Mouse (Mus musculus) G1E (cell line): ENCODE results near the gene Tmcc3. TPM values are rescaled to one million over a fixed set of nuclear protein-coding genes. Genes with fewer than 3 reads are reported as not detected.

ENCODE experiments used
- ATAC-seq: 2 replicates; pipeline ENCODE4 v1.8.0; 2016; ENCODE audit warnings: mild to moderate bottlenecking; ENCODE audit not compliant: insufficient number of reproducible peaks, poor library complexity, low FRiP score, severe bottlenecking; ENCODE audit errors: extremely low read depth
- DNase-seq: peaks from one replicate; pipeline ENCODE4 v3.0.0; 2012; ENCODE audit warnings: low spot score
- H3K27me3 ChIP-seq: 2 replicates; pipeline ENCODE4 v1.6.1; 2012; ENCODE audit warnings: mild to moderate bottlenecking, low read length, inconsistent platforms; ENCODE audit not compliant: insufficient read depth
- H3K36me3 ChIP-seq: replicated peaks from 2 replicates; pipeline ENCODE3; 2012; ENCODE audit warnings: mild to moderate bottlenecking, inconsistent platforms
- H3K4me1 ChIP-seq: 2 replicates; pipeline ENCODE4 v1.6.1; 2012; ENCODE audit warnings: low read depth, low read length, inconsistent platforms, mixed read lengths; ENCODE audit not compliant: insufficient read depth
- H3K4me3 ChIP-seq: 2 replicates; pipeline ENCODE4 v1.5.1; 2012; ENCODE audit warnings: low read depth, mild to moderate bottlenecking, inconsistent platforms, low read length, moderate library complexity, mixed read lengths
- H3K9me3 ChIP-seq: replicated peaks from 2 replicates; pipeline ENCODE4 v1.6.1; 2012; ENCODE audit warnings: inconsistent platforms
- CTCF ChIP-seq: IDR thresholded peaks from 2 replicates; pipeline ENCODE4 v1.5.1; 2012; ENCODE audit warnings: low read depth, low read length, inconsistent platforms, mixed read lengths
- GATA1 ChIP-seq: IDR thresholded peaks from 2 replicates; pipeline ENCODE4 v1.6.1; 2012; ENCODE audit warnings: borderline replicate concordance, low read length, inconsistent platforms, mixed read lengths
- GATA2 ChIP-seq: IDR thresholded peaks from 2 replicates; pipeline ENCODE4 v1.6.1; 2012; ENCODE audit warnings: low read depth, low read length, inconsistent platforms, borderline replicate concordance
- POLR2AphosphoS5 ChIP-seq: IDR thresholded peaks from 2 replicates; pipeline ENCODE4 v1.6.1; 2012; ENCODE audit warnings: low read depth, low read length, inconsistent platforms; ENCODE audit not compliant: insufficient replicate concordance
- TAL1 ChIP-seq: conservative IDR thresholded peaks from 2 replicates; pipeline ENCODE4 v1.6.1; 2012; ENCODE audit warnings: low read depth, low read length, inconsistent platforms, mixed read lengths
- polyA plus RNA-seq: library from polyadenylated mRNA; stranded (reverse); fragments of >175 nt; gene quantifications from 2 replicates; pipeline ENCODE4 v1.2.3, GENCODE M21; 2012
- total RNA-seq, 2 experiments: library from RNA; stranded (forward) in 1 of 2; stranded (reverse) in 1 of 2; fragments of 200-1000 nt in 1 of 2; fragments of >200 nt in 1 of 2; fragmentation: Nextera tagmentation in 1 of 2; gene quantifications; 2 replicates each; pipeline ENCODE4 v1.2.3; 2014 to 2017

Gene Tmcc3
- total and polyA plus RNA-seq, 3 experiments: 3.3 to 15.6 (median 8.1) TPM

- DNase-seq: no peak
- TF ChIP-seq TAL1 (no peak), CTCF (no peak), POLR2AphosphoS5 (no peak), GATA1 (no peak), GATA2 (no peak)
- Histone ChIP-seq H3K4me1 (peaks cover 4% of the 10 kb centered on the region; the same call in 1 of the 2 replicates), H3K27me3 (peaks cover 16% of the 10 kb centered on the region), H3K9me3 (no peaks in the 10 kb centered on the region), H3K36me3 (no peaks in the 10 kb centered on the region), H3K4me3 (no peak overlapping the region)
- ATAC-seq: no peak
Observed at GRCm38 (mm10) chr10:94640067-94640466, 328.3 kb downstream of the Tmcc3 start.

Other genes starting within 250 kb of the Tmcc3 start
- gene Nr2c1, start 163.9 kb upstream of the Tmcc3 start, total RNA-seq (2014; fragmentation: Nextera tagmentation): 12.2 and 12.6 TPM in 2 replicates
- gene Nr2c1, start 163.9 kb upstream of the Tmcc3 start, total RNA-seq (2017): 4.8 and 5.1 TPM in 2 replicates
- gene Nr2c1, start 163.9 kb upstream of the Tmcc3 start, polyA plus RNA-seq: 0.80 and 1.1 TPM in 2 replicates
- gene Ndufa12, start 113.2 kb upstream of the Tmcc3 start, total RNA-seq (2014; fragmentation: Nextera tagmentation): 152 and 233 TPM in 2 replicates
- 269 and 271 TPM in 2 replicates for gene Ndufa12, start 113.2 kb upstream of the Tmcc3 start, total RNA-seq (2017)
- gene Ndufa12, start 113.2 kb upstream of the Tmcc3 start, polyA plus RNA-seq: 892 and 1,002 TPM in 2 replicates
- not detected in 2 replicates for gene Gm4792, start 13.2 kb upstream of the Tmcc3 start, total RNA-seq (2014; fragmentation: Nextera tagmentation)
- not detected in 2 replicates for gene Gm4792, start 13.2 kb upstream of the Tmcc3 start, total RNA-seq (2017)
- gene Gm4792, start 13.2 kb upstream of the Tmcc3 start, polyA plus RNA-seq: not detected in 2 replicates